Mouse (Mus musculus): ENCODE results near the gene Abi3. TPM values are rescaled to one million over a fixed set of nuclear protein-coding genes. Genes with fewer than 3 reads are reported as not detected.

Abi3 gene
- polyA plus RNA-seq, 1 experiment from 2014 or later: 5.4 TPM

DNA sequence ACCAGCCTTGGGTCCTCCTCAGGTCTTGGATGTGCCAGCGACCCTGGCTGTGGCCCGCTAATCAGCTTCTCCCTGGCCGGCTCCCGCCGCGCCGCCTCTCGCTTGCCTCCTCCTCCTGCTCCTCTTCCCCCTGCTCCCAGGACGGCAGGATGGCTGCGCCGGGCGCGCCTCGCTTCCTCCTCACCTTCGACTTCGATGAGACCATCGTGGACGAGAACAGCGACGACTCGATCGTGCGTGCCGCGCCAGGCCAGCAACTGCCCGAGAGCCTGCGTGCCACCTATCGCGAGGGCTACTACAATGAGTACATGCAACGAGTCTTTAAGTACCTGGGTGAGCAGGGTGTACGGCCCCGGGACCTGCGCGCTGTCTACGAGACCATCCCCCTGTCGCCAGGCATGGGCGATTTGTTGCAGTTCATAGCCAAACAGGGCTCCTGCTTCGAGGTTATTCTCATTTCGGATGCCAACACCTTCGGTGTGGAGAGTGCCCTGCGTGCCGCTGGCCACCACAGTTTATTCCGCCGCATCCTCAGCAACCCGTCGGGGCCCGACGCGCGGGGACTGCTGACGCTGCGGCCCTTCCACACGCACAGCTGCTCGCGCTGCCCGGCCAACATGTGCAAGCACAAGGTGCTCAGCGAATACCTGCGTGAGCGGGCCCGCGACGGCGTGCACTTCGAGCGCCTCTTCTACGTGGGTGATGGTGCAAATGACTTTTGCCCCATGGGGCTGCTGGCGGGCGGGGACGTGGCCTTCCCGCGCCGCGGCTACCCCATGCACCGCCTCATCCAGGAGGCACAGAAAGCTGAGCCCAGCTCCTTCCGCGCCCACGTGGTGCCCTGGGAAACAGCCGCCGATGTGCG is 11.6 kb downstream of the Abi3 start:
- no peaks in the 10 kb centered on the region for H3K9me3 ChIP-seq
- H3K27ac ChIP-seq: no peak overlapping the region
- no peak for ATAC-seq (ENCODE audit: low FRiP score, low read depth)
- H3K36me3 ChIP-seq: no peaks in the 10 kb centered on the region
- H3K4me3 ChIP-seq: peak overlapping the region; percentile 38
- WGBS: 2% methylated on average over 80 of the region's 80 CpGs
- peak overlapping the region; percentile 35; the same call in 1 of the 2 replicates for H3K9ac ChIP-seq
- peaks cover 36% of the 10 kb centered on the region for H3K4me1 ChIP-seq
- peak overlapping the region; percentile 60 for H3K4me2 ChIP-seq (replicated peaks)
- peaks cover 99% of the 10 kb centered on the region for H3K27me3 ChIP-seq

GRCm38 (mm10) chr11:95829526-95830050 is 12.7 kb downstream of the Abi3 start:
- Histone ChIP-seq H3K4me1 (peaks cover 35% of the 10 kb centered on the region), H3K9ac (no peak overlapping the region), H3K4me2 (replicated peaks) (peak overlapping the region; percentile 60; the same call in 1 of the 2 replicates), H3K27ac (no peak overlapping the region), H3K9me3 (no peaks in the 10 kb centered on the region), H3K4me3 (peak overlapping the region; percentile 38; the same call in 1 of the 2 replicates), H3K27me3 (peaks cover 99% of the 10 kb centered on the region), H3K36me3 (no peaks in the 10 kb centered on the region)
- ATAC-seq (ENCODE audit: low FRiP score, low read depth): no peak
- WGBS: 29% methylated on average over 4 of the region's 4 CpGs

DNA sequence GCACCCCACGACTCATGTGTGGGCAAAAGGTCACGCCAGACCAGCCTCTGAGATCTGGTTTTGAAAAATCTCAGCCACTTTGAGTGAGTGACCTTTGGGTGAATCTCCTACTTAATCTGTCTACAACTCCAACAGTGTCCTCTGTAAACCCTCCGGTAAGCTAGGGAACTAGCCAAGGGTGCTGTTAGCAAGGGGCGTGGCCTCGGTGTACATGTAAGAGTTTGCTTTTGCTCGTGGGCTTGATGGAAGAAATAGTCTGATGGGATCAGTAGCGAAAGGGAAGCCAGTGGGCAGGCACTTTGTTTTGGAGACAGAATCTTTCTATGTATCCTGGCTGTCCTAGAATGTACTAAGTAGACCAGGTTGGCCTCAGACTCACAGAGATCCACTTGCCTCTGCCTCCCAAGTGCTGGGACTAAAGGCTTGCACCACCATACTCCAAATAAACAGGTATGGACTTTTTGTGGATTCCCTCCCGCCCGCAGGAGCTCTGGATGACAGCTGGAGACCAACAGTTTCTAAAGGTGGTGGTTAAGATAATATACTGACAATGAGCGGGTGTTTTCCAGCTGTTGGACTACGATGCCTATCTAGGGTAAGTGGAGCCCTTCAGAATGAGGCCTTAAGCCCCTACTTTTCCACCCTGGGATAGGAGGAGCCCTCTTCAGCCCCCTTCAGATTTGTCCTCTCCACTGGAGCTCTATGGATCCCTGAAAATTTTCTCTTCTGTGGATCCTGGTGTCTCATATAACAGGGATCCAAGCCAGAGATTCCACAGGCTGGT is 13.9 kb downstream of the Abi3 start:
- H3K36me3 ChIP-seq: no peaks in the 10 kb centered on the region
- ATAC-seq (ENCODE audit: low FRiP score, low read depth): no peak
- peaks cover 91% of the 10 kb centered on the region for H3K27me3 ChIP-seq
- no peak overlapping the region for H3K4me2 ChIP-seq (replicated peaks)
- H3K4me3 ChIP-seq: no peak overlapping the region
- peaks cover 26% of the 10 kb centered on the region for H3K4me1 ChIP-seq
- no peaks in the 10 kb centered on the region for H3K9me3 ChIP-seq
- no peak overlapping the region for H3K9ac ChIP-seq
- WGBS: 77% methylated on average over 11 of the region's 11 CpGs
- no peak overlapping the region for H3K27ac ChIP-seq

DNA sequence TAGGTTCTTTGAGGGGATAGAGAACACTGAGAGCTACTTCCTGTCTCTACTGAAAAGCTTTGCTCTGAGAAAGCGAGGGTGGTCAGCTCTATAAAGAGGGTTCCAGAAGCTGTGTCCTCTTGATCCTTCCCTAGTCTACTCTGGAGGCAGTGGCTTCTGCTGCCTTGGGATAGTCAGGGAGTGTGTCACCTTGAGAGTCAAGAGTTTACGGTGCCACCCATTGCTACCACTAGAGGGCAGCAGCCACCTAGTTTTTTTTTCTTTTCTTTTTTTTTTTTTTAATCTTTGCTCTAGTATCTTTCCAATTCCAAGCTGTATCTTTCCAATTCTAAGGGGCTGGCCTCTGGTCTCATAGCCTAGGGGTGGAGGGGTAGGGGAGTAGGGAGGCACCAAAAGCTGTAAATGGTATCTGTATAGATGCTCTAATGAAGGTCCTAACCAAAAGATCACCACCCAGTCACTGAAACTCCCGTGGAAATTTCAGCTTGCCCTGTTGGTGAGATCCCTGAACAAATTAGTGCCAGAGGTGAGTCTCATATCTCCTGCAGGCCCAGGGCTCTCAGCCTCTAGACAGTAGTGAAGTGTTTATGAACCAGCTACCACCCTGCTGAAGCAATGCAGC is 14.7 kb downstream of the Abi3 start:
- H3K9me3 ChIP-seq: no peaks in the 10 kb centered on the region
- no peak overlapping the region for H3K4me3 ChIP-seq
- peaks cover 25% of the 10 kb centered on the region for H3K4me1 ChIP-seq
- H3K4me2 ChIP-seq (replicated peaks): no peak overlapping the region
- H3K27me3 ChIP-seq: peaks cover 91% of the 10 kb centered on the region
- WGBS: 12% methylated on average over 3 of the region's 3 CpGs
- H3K9ac ChIP-seq: no peak overlapping the region
- no peak overlapping the region for H3K27ac ChIP-seq
- H3K36me3 ChIP-seq: no peaks in the 10 kb centered on the region
- ATAC-seq (ENCODE audit: low FRiP score, low read depth): no peak

DNA sequence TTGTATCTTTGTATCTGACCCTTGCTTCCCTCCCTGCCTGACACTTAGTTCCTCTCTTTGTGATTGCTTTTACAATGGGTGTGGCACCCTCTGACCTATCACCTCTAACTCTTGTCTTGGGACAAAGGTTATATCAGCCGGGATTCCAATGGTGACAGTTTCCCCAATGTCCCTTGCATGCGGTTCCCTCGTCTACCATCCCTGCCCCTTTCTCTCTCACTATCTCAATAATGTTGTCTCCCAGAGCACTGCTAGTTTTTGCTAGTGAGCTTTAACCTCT is 15.2 kb downstream of the Abi3 start:
- Histone ChIP-seq H3K9me3 (no peaks in the 10 kb centered on the region), H3K27me3 (peaks cover 87% of the 10 kb centered on the region), H3K9ac (no peak overlapping the region), H3K36me3 (no peaks in the 10 kb centered on the region), H3K4me1 (peaks cover 25% of the 10 kb centered on the region), H3K4me2 (replicated peaks) (no peak overlapping the region), H3K27ac (no peak overlapping the region), H3K4me3 (no peak overlapping the region)
- no peak for ATAC-seq (ENCODE audit: low FRiP score, low read depth)
- WGBS: 29% methylated on average over 3 of the region's 3 CpGs

- no peak overlapping the region for H3K4me2 ChIP-seq (replicated peaks)
- no peak overlapping the region for H3K4me3 ChIP-seq
Measured at GRCm38 (mm10) chr11:95826317-95827167, 15.7 kb downstream of the Abi3 start.

DNA sequence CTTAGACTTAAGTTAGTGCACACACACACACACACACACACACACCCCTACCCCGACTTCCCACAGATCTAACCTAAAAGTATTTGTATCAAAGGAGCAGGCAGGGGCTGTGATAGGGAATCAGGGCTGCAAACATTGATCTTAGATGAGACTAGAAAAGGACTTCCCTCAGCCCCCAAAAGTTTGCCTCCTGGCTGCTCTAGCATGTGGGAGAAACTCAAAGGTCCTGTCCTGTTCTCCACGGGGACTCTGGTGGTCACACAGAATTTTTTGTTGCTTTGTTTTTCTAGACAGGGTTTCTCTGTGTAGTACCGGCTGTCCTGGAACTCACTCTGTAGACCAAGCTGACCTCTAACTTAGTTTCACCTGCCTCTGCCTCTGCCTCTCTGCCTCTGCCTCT is 16.7 kb downstream of the Abi3 start:
- WGBS: 60% methylated on average over 3 of the region's 3 CpGs
- Histone ChIP-seq H3K9ac (no peak overlapping the region), H3K4me1 (peaks cover 15% of the 10 kb centered on the region), H3K36me3 (no peaks in the 10 kb centered on the region), H3K4me3 (no peak overlapping the region), H3K4me2 (replicated peaks) (0 out of 2 replicates have a peak overlapping the region, but pooled peaks have one; percentile 98), H3K27ac (no peak overlapping the region), H3K9me3 (no peaks in the 10 kb centered on the region), H3K27me3 (peaks cover 75% of the 10 kb centered on the region)
- ATAC-seq (ENCODE audit: low FRiP score, low read depth): no peak

More at GRCm38 (mm10) chr11:95826317-95827167, 15.7 kb downstream of the Abi3 start:
- Histone ChIP-seq H3K36me3 (no peaks in the 10 kb centered on the region), H3K27ac (no peak overlapping the region), H3K9me3 (no peaks in the 10 kb centered on the region), H3K9ac (no peak overlapping the region), H3K27me3 (peaks cover 84% of the 10 kb centered on the region), H3K4me1 (peaks cover 25% of the 10 kb centered on the region)
- ATAC-seq (ENCODE audit: low FRiP score, low read depth): no peak
- WGBS: 53% methylated on average over 6 of the region's 6 CpGs

DNA sequence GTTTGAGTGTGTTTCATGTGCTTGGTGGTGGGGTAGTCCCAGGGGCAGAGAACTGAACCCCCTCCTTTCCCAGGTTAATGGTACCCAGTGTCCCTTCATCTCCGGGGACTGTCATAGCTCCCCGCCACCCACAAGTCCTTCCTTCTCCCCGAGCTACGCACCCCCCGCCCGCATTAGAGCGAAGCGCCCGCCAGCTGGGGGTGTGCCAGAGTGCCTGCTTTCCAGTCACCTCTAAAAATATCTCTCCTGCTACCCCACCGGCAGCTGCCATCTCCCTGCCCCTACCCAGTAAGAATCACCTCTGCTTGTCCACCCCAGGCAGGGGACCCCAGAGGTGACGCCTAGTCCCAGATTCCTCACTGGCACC is 17.4 kb downstream of the Abi3 start:
- 2% methylated on average over 11 of the region's 11 CpGs for WGBS
- no peak overlapping the region for H3K27ac ChIP-seq
- H3K36me3 ChIP-seq: no peaks in the 10 kb centered on the region
- peak overlapping the region; percentile 63 for H3K4me3 ChIP-seq
- peak overlapping the region; percentile 71 for H3K9ac ChIP-seq
- H3K27me3 ChIP-seq: peaks cover 67% of the 10 kb centered on the region
- H3K9me3 ChIP-seq: no peaks in the 10 kb centered on the region
- H3K4me1 ChIP-seq: peaks cover 10% of the 10 kb centered on the region; the same call in 1 of the 2 replicates
- H3K4me2 ChIP-seq (replicated peaks): peak overlapping the region; percentile 98
- no peak for ATAC-seq (ENCODE audit: low FRiP score, low read depth)

- Histone ChIP-seq H3K9me3 (no peaks in the 10 kb centered on the region), H3K4me1 (peaks cover 10% of the 10 kb centered on the region; the same call in 1 of the 2 replicates), H3K4me2 (replicated peaks) (peak within 1 kb of the TSS; percentile 98), H3K27ac (no peak within 1 kb of the TSS), H3K4me3 (peak within 1 kb of the TSS; percentile 63), H3K9ac (peak within 1 kb of the TSS; percentile 71), H3K36me3 (no peaks in the 10 kb centered on the region), H3K27me3 (peaks cover 61% of the 10 kb centered on the region)
- WGBS: under 1% methylated on average over 68 of the region's 78 CpGs
- ATAC-seq (ENCODE audit: low FRiP score, low read depth): peak; percentile 97
Measured at GRCm38 (mm10) chr11:95824071-95824876, 18.0 kb downstream of the Abi3 start, which contains the start of gene Phospho1. TSS of gene Phospho1 (plus strand) at chr11:95824499.

DNA sequence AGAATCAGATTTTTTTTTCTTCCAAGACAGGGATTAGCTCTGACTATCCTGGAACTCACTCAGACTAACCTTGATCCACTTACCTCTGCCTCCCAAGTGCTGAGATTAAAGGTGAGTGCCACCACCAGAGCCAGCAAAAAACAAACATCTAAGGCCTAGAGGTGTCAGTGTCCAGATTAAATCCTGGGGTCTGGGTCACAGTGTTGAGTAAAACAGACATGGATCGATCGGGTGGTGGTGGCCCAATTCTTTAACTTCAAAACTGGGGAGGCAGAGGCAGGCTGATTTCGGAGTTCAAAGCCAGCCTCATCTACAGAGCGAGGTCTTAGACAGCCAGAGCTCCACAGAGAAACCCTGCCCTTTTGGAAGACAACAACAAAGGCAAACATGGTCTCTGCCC is 19.8 kb downstream of the Abi3 start:
- H3K9ac ChIP-seq: no peak overlapping the region
- 93% methylated on average over 4 of the region's 4 CpGs for WGBS

More for the DNA sequence above, 19.8 kb downstream of the Abi3 start:
- H3K9me3 ChIP-seq: no peaks in the 10 kb centered on the region
- H3K27me3 ChIP-seq: peaks cover 44% of the 10 kb centered on the region
- no peak for ATAC-seq (ENCODE audit: low FRiP score, low read depth)
- no peak overlapping the region for H3K27ac ChIP-seq
- peaks cover 10% of the 10 kb centered on the region; the same call in 1 of the 2 replicates for H3K4me1 ChIP-seq
- H3K4me3 ChIP-seq: no peak overlapping the region
- no peak overlapping the region for H3K4me2 ChIP-seq (replicated peaks)
- H3K36me3 ChIP-seq: no peaks in the 10 kb centered on the region

Measured in limb, embryonic 13.5 days (tissue).